Mouse (Mus musculus) T-helper 2 cell (primary cell): ENCODE measurements around the gene Skap1.

Source experiments
- in situ Hi-C: fragments of 300-600 bp; cut with MboI, MseI; formaldehyde crosslinking; loops from one replicate; pipeline ENCODE4 v1.15.1; 2025; ENCODE audit warnings: high pct_unique_total_duplicates

The Skap1 gene

GRCm38 (mm10) chr11:96553091-96553490, 88.7 kb downstream of the Skap1 start:
- in situ Hi-C loops: loop anchor here (5.0 kb wide), 2 partner anchors 121 to 256 kb away; no protein-coding TSS in a partner anchor

- in situ Hi-C loops: loop anchor here (10.0 kb wide), 1 partner anchor 305 kb away; no protein-coding TSS in a partner anchor
These were observed 95.8 kb downstream of the Skap1 start for GRCm38 (mm10) chr11:96560229-96560628.

- in situ Hi-C loops: loop anchor here (10.0 kb wide), 1 partner anchor 301 kb away; no protein-coding TSS in a partner anchor
These were observed 99.7 kb downstream of the Skap1 start for GRCm38 (mm10) chr11:96564088-96564487.

GRCm38 (mm10) chr11:96572515-96572914, 108.1 kb downstream of the Skap1 start:
- in situ Hi-C loops: no loop called here

GRCm38 (mm10) chr11:96576491-96577427, 112.4 kb downstream of the Skap1 start:
- in situ Hi-C loops: loop anchor here (25.0 kb wide), 1 partner anchor 639 kb away; no protein-coding TSS in a partner anchor

- in situ Hi-C loops: loop anchor here (25.0 kb wide), 1 partner anchor 641 kb away; no protein-coding TSS in a partner anchor
These were observed 114.3 kb downstream of the Skap1 start for GRCm38 (mm10) chr11:96578551-96579283.

- in situ Hi-C loops: loop anchor here (25.0 kb wide), 1 partner anchor 644 kb away; no protein-coding TSS in a partner anchor
These were observed 117.4 kb downstream of the Skap1 start for GRCm38 (mm10) chr11:96581604-96582384.

GRCm38 (mm10) chr11:96582595-96582994, 118.2 kb downstream of the Skap1 start:
- in situ Hi-C loops: loop anchor here (25.0 kb wide), 1 partner anchor 645 kb away; no protein-coding TSS in a partner anchor

- in situ Hi-C loops: loop anchor here (25.0 kb wide), 1 partner anchor 653 kb away; no protein-coding TSS in a partner anchor
These were observed 125.4 kb downstream of the Skap1 start for GRCm38 (mm10) chr11:96589828-96590227.

GRCm38 (mm10) chr11:96595890-96596289, 131.5 kb downstream of the Skap1 start:
- in situ Hi-C loops: loop anchor here (25.0 kb wide), 1 partner anchor 659 kb away; no protein-coding TSS in a partner anchor

GRCm38 (mm10) chr11:96596301-96596700, 131.9 kb downstream of the Skap1 start:
- in situ Hi-C loops: loop anchor here (25.0 kb wide), 1 partner anchor 659 kb away; no protein-coding TSS in a partner anchor

GRCm38 (mm10) chr11:96602806-96603205, 138.4 kb downstream of the Skap1 start:
- in situ Hi-C loops: no loop called here

- in situ Hi-C loops: no loop called here
These were observed 139.9 kb downstream of the Skap1 start for GRCm38 (mm10) chr11:96604306-96604705.

- in situ Hi-C loops: no loop called here
These were observed 140.5 kb downstream of the Skap1 start for GRCm38 (mm10) chr11:96604751-96605450.

- in situ Hi-C loops: no loop called here
These were observed 141.1 kb downstream of the Skap1 start for GRCm38 (mm10) chr11:96605516-96605915.

GRCm38 (mm10) chr11:96612596-96612995, 148.2 kb downstream of the Skap1 start:
- in situ Hi-C loops: no loop called here

GRCm38 (mm10) chr11:96616792-96617191, 152.4 kb downstream of the Skap1 start:
- in situ Hi-C loops: no loop called here

GRCm38 (mm10) chr11:96618789-96619445, 154.5 kb downstream of the Skap1 start:
- in situ Hi-C loops: no loop called here

- in situ Hi-C loops: no loop called here
These were observed 155.2 kb downstream of the Skap1 start for GRCm38 (mm10) chr11:96619576-96619975.

- in situ Hi-C loops: no loop called here
These were observed 155.6 kb downstream of the Skap1 start for GRCm38 (mm10) chr11:96620006-96620405.
